Mouse (Mus musculus) heart, adult 18-20 months (tissue): ENCODE data around the gene Tatdn2. TPM values are rescaled to one million over a fixed set of nuclear protein-coding genes. Genes with fewer than 3 reads are reported as not detected.

Experiments
- DNase-seq, 2 experiments: peaks; one replicate each; pipeline ENCODE4 v3.0.0; 2021 to 2022; ENCODE audit warnings: mixed read lengths in 1 of 2
- microRNA-seq, 2 experiments: library from miRNA; unstranded; fragments of <30 nt; microRNA quantifications; one replicate each; pipeline ENCODE4 v1.2.0; 2022
- total RNA-seq, 2 experiments: library from RNA; stranded (reverse); gene quantifications; 2 replicates each; pipeline ENCODE4 v1.2.3; 2021

Tatdn2 gene
- total RNA-seq, 2 experiments from 2014 or later, result 64.5 to 67.4 TPM

DNA sequence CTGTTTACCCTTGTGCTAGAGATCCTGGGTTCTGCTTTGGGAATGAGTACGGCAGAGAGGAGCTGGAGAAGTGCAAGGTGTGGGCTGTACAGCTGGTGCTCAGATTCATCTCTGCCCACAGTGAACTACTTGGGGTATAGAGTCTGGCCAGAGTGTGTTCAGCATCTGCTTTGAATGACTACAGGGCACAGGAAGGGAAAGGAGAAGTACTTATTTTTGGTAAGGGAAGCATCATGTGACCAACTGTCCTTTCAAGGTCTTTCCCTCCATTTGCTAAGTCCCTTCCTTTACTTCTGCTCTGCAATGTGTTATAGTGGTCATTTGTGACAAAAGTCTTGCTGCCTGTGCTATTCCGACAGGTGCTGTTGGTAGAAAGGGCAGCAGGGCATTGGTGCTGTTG, 17.4 kb downstream of the Tatdn2 start:
- DNase-seq, result peak in 1 of 2 experiments; percentile 22

DNA sequence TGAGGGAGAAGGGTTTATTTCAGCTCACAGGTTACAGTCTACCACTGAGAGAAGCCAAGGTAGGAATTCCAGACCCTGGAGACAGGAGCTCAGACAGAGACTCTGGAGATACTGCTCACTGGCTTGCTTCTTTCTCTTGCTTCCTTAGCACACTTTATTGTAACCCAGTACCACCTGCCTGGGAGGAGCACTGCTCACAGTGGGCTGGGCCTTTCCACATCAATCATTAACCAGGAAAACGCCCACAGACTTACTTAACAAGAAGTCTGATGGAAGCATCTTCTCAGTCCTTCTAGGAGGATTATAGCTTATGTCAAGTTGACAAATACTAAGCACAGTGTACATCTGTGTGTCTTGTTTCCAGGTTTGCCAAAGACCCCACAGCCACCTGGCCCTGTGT, 17.9 kb downstream of the Tatdn2 start:
- DNase-seq, result no peak

DNA sequence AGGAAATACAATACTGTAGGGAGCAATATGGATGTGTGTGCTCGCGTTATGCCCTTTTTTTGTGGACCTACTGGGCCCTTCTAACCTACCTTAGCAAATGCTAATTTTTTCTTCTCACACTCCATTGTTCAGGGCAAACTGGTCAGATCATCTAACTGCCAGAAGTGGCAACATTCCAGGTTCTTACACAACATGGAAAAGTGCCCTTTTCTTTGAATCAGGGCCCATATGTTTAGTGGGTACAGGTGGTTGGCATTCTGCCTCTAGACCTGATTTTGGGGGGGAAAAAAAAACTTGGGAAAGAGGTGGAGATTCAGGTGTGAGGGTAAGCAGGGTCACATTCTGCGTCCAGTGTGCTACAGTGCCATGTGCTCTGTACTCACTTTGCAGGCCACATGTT, 20.7 kb downstream of the Tatdn2 start:
- DNase-seq, result no peak

DNA sequence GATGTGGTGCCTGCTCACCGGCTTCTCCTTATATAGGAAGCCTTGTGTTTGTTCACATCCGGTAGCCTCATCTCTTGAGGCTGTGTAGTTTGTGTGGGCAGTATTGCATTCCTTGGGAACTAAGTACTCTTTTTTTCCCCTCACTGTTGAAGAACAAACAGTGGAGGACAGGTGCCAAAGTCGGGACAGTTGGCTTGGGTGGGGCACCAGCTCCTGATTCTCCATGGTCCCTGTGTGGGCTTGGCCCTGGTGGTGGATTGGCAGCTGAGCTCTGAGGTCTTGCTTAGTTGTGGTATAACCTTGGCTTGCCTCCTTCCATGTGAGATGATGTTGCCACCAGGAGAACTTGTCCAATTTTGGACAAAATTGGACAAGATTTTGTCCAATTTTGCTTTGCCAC, 23.0 kb downstream of the Tatdn2 start, which contains the start of gene Ghrl:
TSS of gene Ghrl (minus strand) at position 3 of the 400 bp plus-strand sequence.
- no peak for DNase-seq

DNA sequence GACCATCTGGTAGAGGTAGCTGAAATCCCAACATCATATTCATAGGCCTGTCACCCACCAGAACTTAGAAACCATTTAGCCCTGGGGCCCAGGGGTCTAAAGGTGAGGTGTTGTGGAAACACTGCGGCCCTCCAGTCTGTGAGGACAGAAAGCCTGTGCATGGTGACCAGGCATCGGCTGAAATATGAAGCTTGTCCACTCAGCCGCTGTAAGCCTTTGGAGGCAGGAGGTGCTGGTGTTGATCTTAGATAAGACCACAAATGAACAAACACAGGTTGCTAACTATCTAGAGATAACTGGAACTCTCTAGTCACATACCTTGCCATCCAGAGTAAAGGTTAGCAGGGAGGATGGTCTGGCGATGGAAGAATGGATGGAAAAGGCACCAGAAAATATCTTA, 24.2 kb downstream of the Tatdn2 start:
- DNase-seq, result no peak

DNA sequence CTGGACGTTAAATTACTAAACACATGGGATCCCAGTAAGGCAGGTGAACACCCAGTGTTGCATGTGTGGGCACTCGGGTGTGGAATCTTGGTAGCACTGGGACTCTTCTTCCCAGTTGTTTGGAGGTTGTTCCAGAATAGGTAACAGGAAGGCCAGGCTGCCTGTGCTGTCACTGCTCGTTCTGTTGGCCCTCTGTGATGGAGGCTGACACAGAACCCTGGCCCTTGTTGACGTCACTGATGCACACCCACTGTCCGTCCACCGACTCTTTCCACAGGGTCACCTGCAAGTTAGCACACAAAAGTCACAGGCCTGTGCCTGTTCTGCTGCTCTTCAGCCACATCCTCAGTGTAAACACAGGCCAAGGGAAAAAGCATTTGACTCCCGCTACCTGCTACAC, 31.3 kb downstream of the Tatdn2 start:
- DNase-seq, result no peak

DNA sequence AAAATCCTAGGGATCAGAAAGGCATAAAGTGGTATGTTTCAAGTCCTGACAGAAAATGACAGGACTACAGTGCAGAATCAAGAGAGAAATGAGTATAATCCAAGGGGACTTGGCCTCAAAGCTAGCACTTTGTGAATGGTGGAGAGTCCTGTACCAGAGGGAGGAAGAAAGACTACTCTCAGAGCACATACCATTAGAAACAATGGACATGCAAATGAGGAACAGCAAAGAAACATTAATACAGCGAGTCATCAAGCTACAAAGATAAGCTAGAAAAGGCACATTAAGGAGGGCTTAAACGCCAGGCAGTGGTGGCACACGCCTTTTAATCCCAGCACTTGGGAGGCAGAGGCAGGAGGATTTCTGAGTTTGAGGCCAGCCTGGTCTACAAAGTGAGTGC, 34.4 kb downstream of the Tatdn2 start:
- DNase-seq, result no peak

DNA sequence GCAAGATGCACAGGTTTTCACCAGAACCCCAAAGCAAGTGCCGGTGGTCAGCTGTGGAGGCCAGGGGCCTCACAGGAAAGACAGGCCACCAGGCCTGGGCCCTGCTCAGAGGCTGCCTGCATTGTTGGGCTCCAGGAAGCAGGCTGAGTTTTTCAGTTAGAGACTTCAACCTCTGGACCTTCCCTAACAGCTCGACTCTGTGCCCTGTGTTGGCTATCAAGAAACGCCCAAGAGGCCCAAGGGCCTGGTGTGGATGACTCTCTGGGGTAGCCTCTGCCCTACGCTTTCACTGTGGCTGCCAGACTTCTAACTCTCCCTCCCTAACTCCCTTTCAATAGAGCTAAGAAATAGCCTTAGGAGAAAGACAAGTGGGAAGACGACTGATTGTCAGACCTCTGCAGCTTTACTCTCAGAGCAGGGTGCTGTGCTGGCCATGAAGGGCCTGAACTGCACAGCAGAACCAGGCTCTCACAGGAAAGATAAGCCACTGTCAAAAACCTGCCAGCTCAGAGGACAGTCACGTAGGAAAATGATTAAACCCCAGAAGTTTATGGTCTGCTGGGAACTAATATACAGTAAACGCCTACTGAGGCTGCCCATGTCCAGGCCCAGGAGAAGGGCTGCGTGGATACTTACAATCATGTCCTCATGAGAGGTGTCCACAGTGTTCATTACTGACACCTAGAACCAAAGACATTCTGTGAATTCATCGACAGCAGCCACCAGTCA, 40.6 kb downstream of the Tatdn2 start:
- no peak for DNase-seq

DNA sequence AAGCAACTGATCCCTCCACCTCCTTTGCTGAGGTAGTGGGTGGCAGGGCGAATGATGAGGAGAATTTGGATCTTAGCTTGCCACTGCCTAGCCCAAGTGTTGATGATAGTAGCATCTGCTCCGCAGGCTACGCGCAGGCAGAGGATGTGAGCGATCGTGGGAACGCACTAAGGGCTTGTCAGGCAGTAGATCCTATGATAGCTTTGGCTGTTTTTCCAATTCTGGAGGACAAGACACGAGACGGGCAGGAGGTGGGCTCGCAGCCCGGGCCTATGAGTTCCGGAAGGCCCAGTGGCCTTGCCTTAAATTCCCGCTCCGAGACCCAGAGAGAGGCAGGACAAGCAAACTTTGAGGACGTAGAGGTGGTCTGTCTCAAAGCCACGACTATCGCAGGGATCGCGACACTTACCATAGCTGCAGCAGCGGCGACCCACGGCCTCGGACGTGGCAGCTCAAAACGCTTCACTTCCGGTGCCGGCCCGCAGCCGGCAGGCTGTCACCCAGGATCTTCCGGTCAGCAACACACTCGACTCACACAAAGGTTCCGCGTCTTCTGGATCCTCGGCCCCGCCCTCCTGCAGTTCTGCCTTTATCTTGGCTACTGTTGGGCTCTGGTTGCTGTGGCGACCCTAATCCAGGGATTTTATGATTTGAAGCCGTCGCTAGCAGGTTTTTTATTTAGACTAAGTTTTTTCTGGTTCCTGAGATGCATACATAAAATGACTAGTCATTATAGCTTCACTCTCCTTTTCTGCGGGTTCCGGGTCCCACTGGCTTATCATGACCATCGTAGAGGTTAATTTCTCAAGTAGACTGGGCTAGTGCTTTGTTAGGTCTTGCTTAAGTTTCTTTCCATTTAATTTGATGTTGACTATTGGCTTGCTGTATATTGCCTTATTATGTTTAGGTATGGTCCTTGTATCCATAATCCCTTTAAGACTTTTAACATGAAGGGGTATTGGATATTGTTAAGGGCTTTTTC, 43.7 kb downstream of the Tatdn2 start, which contains the start of gene Sec13:
TSS of gene Sec13 (minus strand) at position 508 of the 982 bp plus-strand sequence.
- peak; percentile 89 to 94 for DNase-seq

DNA sequence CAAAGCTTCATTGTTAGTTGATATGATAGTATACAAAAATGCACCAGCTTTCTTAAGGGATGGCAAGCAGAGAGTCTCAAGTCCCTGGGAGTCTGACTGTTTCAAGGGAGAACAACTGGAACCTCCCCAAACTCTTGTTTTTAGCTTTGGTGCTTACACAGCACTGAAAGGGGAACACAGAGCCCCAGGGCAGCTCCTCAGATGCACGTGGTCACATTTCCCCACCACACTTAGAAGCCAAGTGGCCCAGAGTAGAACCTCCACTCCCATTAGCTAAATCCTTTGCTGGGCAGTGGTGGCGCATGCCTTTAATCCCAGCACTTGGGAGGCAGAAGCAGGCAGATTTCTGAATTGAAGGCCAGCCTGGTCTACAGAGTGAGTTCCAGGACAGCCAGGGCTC, 44.6 kb downstream of the Tatdn2 start:
- DNase-seq, result peak in 1 of 2 experiments; percentile 40

DNA sequence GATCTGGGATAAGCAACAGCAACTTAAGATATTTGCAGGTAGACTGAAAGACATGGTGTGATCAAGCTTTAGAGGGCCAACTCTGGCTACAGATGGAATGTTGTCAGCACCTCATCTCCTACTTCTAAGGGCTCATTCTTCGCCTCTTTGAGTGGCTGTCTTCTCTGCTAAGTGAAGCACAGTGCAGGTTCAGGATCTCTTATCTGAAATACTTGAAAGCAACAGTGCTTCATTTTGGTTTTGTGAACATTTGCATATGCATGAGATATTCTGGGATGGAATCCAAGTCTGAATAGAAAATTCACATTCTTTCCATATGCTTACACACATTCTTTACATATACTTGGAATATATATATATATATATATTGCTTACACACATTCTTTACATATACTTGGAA, 45.5 kb downstream of the Tatdn2 start:
- DNase-seq, result no peak

DNA sequence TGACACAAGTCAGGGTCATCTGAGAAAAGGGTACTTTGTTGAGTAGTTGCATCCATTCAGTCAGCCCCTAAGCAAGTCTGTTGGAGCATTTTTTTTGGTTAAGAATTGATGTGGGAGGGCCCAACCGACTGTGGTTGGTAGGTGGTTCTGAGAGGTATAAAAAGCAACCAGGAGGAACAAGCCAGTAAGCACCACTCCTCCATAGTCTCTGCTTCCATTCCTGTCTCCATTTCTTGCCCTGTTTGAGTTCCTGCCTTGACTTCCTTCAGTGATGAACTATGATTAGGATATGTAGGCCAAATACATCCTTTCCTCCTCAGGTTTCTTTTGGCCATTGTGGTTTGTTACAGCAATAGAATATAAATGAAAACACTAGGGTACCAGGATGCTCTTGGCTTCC, 46.3 kb downstream of the Tatdn2 start:
- DNase-seq, result no peak

DNA sequence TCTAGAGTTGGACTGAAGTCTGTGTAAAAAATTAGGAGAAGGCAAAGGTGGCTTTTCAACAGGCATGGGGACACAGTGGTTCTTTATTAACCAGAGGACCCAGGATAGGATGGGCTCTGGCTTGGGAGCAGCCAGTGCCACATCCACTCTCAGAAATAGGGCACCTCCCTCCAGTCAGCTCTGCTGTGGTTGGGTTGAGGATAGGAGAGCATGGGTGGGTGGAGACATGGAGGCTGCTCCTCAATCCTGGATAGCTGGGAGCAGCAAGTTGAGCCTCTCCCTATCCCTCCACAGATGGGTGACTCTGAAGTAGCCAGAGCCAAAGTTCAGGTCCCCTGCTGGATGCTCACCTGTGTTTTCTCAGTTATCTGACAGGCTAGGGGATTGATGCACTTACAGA, 48.3 kb downstream of the Tatdn2 start:
- no peak for DNase-seq

DNA sequence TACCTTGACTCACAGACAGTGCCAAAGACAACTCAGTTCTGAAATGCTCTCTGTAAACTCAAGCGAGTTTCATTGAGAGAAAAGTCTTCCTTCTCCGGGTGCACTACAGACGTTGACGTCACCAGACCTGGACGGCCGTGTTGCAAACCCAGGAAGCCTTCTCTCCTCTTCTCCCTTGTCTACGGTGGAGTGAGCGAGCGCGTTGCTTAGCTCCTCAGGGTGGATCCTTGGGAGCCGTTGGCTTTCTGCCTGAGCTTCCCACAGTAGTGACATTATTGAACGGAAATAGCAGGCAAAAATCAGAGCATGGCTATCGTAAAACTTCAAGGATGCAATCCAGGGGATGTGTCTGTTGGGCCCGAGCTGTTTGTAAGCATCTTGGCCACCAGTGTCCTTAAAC, 50.4 kb downstream of the Tatdn2 start:
- DNase-seq, result no peak

DNA sequence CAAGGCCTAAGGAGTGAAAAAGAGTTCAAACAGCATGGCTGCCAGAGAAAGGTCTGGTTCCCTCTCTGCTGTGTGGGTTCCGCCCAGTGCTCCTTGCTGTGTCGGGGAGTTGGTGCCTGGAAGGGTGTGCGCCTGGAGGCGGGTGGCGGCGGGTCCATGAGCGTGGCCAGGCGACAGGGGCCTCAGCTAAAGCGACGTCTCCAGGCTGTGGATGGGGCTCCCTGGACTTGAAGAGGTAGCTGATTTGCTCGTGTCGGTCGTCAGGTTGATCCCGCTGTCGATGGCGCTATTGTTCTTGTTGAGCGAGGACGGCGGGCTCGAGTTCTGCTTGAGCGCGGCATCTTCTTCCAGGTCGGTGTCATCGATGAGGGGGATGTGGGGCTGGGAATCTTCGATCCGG, 51.5 kb downstream of the Tatdn2 start:
- DNase-seq, result no peak

DNA sequence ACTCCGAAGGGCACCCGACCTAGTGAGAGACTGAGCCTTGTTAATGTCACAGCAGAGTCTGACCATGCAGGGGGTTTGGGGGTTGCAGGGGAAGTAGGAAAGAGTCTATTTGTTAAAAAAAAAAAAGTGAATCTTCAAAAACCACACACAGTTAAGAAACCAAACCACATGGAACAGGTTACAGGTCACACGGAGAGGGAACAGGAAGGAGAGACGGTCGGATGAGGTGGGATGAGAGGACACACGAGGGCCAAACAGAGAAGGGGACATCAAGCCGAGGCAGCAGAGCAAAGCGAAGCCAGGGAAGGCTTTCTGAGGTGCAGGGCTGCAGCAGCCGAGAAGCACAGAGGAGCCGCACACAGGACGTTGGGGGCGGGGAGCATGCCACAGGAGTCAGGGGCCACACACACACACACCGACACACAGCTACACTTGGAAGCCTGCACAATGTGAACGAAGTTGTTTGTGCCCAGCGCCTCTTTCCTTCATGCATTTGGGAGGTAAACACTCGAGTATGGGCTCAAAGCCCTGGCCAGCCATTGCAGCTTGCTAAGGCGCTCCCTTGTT, 52.4 kb downstream of the Tatdn2 start:
- no peak for DNase-seq

Small RNAs within 50 kb of the gene (microRNA-seq; reads per million reads assigned to microRNA genes)
- gene Mir7042, result 1.1 to 1.9 reads per million in 2 experiments

Other genes starting within 250 kb of the Tatdn2 start
- 1 to 10 TPM in 1 of 2 experiments, under 1 TPM in 1; 0.69 to 1.2 TPM for gene Il17re, start 238.6 kb upstream of the Tatdn2 start, total RNA-seq
- 1 to 10 TPM; 6.3 to 7.2 TPM for gene Il17rc, start 225.6 kb upstream of the Tatdn2 start, total RNA-seq
- gene Creld1, start 213.8 kb upstream of the Tatdn2 start, total RNA-seq, result 10 to 100 TPM; 47.6 to 55.7 TPM
- not detected for gene Prrt3, start 195.1 kb upstream of the Tatdn2 start, total RNA-seq
- 10 to 100 TPM; 57.9 to 61.2 TPM for gene Emc3, start 165.4 kb upstream of the Tatdn2 start, total RNA-seq
- gene Fancd2, start 165.4 kb upstream of the Tatdn2 start, total RNA-seq, result under 1 TPM; 0.10 to 0.33 TPM
- not detected for gene Fancd2os, start 96.3 kb upstream of the Tatdn2 start, total RNA-seq
- gene Brk1, start 92.3 kb upstream of the Tatdn2 start, total RNA-seq, result 10 to 100 TPM; 77.1 to 77.6 TPM
- 10 to 100 TPM in 1 of 2 experiments, 1 to 10 TPM in 1; 9.3 to 11.1 TPM for gene Vhl, start 73.1 kb upstream of the Tatdn2 start, total RNA-seq
- 10 to 100 TPM; 14.2 to 17.8 TPM for gene Irak2, start 58.6 kb upstream of the Tatdn2 start, total RNA-seq
- gene Ghrl, start 22.8 kb downstream of the Tatdn2 start, total RNA-seq, result not detected
- gene Sec13, start 43.7 kb downstream of the Tatdn2 start, total RNA-seq, result 10 to 100 TPM; 63.7 to 64.6 TPM